Mouse (Mus musculus) cortical plate, adult 2 months (tissue): ENCODE results near the gene Etl4.

Experiments used
- CTCF ChIP-seq: fragments of 200-500 bp; IDR thresholded peaks from 2 replicates; pipeline ENCODE4 v1.5.1; 2011; ENCODE audit warnings: mild to moderate bottlenecking, control low read depth, low read length; ENCODE audit not compliant: insufficient read depth; ENCODE audit errors: extremely low read depth
- POLR2A ChIP-seq: fragments of 200-500 bp; IDR thresholded peaks from 2 replicates; pipeline ENCODE4 v1.6.1; 2011; ENCODE audit warnings: mild to moderate bottlenecking, low read length, control low read depth; ENCODE audit not compliant: insufficient read depth; ENCODE audit errors: extremely low read depth

- TF ChIP-seq CTCF (no peak), POLR2A (no peak)
Observed at GRCm38 (mm10) chr2:20710589-20710988, 801.0 kb downstream of the Etl4 start.
